Mouse (Mus musculus) neural tube, embryonic 11.5 days (tissue): ENCODE measurements at regions not wholly inside any gene's neighbourhood (a gene's known extent, or its start where the extent isn't known, plus 50 kb on each side); places are given as distances from the start of the nearest gene placed in this dataset.
A peak's percentile ranks its signal among the peaks of the same experiment; 100 is the strongest.
"Not testable (repeated sequence)": the region's sequence is repeated elsewhere in the genome, so short reads cannot be mapped to it uniquely, and the experiment has no call there.

Experiments
- ATAC-seq: fragments of 200-750 bp; cut with Nextera tagmentation; 2 replicates; pipeline ENCODE4 v1.8.0; 2017; ENCODE audit warnings: moderate number of reproducible peaks, mild to moderate bottlenecking, moderate TSS enrichment, moderate library complexity; ENCODE audit not compliant: insufficient read depth, low FRiP score, low TSS enrichment
- DNase-seq: peaks from one replicate; pipeline ENCODE4 v3.0.0-alpha.2; 2015; ENCODE audit warnings: low spot score
- H3K27ac ChIP-seq: fragments of 300-500 bp; sonication (generic); 2 replicates; pipeline ENCODE4 v1.5.1; 2014; ENCODE audit warnings: low read depth, mild to moderate bottlenecking, low read length
- H3K27me3 ChIP-seq: fragments of 300-500 bp; sonication (generic); 2 replicates; pipeline ENCODE4 v1.6.1; 2014; ENCODE audit warnings: mild to moderate bottlenecking, low read length, mixed read lengths; ENCODE audit not compliant: control insufficient read depth, insufficient read depth
- H3K36me3 ChIP-seq: fragments of 300-500 bp; sonication (generic); 2 replicates; pipeline ENCODE4 v1.6.1; 2014; ENCODE audit warnings: mild to moderate bottlenecking, low read length, moderate library complexity, mixed read lengths; ENCODE audit not compliant: control insufficient read depth, insufficient read depth
- H3K4me1 ChIP-seq: fragments of 300-500 bp; sonication (generic); 2 replicates; pipeline ENCODE4 v1.6.1; 2014; ENCODE audit warnings: low read length, mixed read lengths; ENCODE audit not compliant: control insufficient read depth, insufficient read depth
- H3K4me2 ChIP-seq: fragments of 300-500 bp; sonication (generic); 2 replicates; pipeline ENCODE4 v1.6.1; 2014; ENCODE audit warnings: low read depth, mild to moderate bottlenecking, moderate library complexity
- H3K4me3 ChIP-seq: fragments of 300-500 bp; sonication (generic); 2 replicates; pipeline ENCODE4 v1.5.1; 2014; ENCODE audit warnings: low read depth, low read length
- H3K9ac ChIP-seq: fragments of 300-500 bp; sonication (generic); 2 replicates; pipeline ENCODE4 v1.6.1; 2014; ENCODE audit warnings: mild to moderate bottlenecking, low read length
- H3K9me3 ChIP-seq: fragments of 300-500 bp; sonication (generic); 2 replicates; pipeline ENCODE4 v1.6.1; 2016; ENCODE audit warnings: low read length; ENCODE audit not compliant: control insufficient read depth
- WGBS: fragments of 180-500 bp; shearing (Covaris S2); extraction: QIAGEN DNeasy Blood & Tissue Kit; methylation state at CpG from one replicate; pipeline ENCODE4 v1.1.7; 2014; 5-methylcytosine and 5-hydroxymethylcytosine counted together

DNA sequence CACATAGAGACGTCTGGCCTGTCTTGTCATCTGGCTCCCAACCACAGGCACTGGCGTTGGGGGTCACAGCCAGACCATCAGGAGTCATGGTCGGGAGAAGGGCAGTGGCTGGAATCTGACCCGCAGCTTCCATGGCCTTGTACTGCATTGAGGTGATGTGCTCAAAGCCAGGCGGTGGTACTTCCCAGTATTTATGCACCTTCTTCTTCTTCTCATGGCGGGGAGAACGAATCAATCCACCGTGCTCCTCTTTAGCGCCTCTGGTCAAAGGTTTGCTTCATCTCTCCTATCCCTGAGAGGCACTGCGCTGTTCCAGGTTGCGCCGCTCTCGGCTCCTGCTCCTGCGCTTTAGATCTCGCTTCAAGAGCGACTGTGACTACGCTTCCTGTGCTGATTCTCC lies 374.8 kb downstream of the Pcdh18 start:
- no peak overlapping the region for H3K4me3 ChIP-seq
- no peaks in the 10 kb centered on the region for H3K9me3 ChIP-seq
- no peaks in the 10 kb centered on the region for H3K4me1 ChIP-seq
- H3K27me3 ChIP-seq = no peaks in the 10 kb centered on the region
- DNase-seq (no peak), ATAC-seq (0 out of 2 replicates have a peak, but pooled peaks have one; percentile 31)
- 97% methylated on average over 17 of the region's 17 CpGs for WGBS
- no peak overlapping the region for H3K9ac ChIP-seq
- H3K27ac ChIP-seq = no peak overlapping the region
- no peaks in the 10 kb centered on the region for H3K36me3 ChIP-seq
- H3K4me2 ChIP-seq = no peak overlapping the region

- H3K4me1 ChIP-seq, H3K9me3 ChIP-seq, DNase-seq, H3K36me3 ChIP-seq, H3K27me3 ChIP-seq, H3K27ac ChIP-seq, ATAC-seq, H3K4me3 ChIP-seq, H3K9ac ChIP-seq, H3K4me2 ChIP-seq: not testable (repeated sequence)
- 100% methylated on average over 2 of the region's 4 CpGs for WGBS
Measured at GRCm38 (mm10) chr3:49377571-49377970, 379.6 kb downstream of the Pcdh18 start.
